Mouse (Mus musculus): ENCODE results near the gene Gm17783. TPM values are rescaled to one million over a fixed set of nuclear protein-coding genes. Genes with fewer than 3 reads are reported as not detected.
"Not testable (repeated sequence)": the region's sequence is repeated elsewhere in the genome, so short reads cannot be mapped to it uniquely, and the experiment has no call there.

Gene Gm17783
- polyA plus RNA-seq, 1 experiment from 2014 or later, result not detected

DNA sequence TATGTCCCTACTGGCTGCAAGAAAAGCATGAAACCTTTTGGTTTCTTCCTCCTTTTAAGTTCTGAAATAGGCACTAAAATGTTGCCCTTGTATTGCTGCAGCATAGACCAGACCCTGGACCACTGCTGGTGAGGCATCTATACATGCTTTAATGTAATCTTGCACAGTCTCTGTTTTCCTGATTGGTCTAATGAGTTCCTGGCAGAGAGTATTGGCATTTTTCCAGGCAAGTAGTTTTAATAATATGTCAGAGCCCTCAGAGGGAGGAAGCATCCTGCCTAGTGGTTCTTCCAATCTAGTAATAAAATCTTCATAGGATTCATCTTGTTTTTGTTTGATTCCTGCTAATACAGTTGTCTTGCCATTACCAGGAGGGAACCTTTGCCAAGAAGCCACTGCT is 54.9 kb downstream of the Gm17783 start:
- no peak; the same call in 1 of the 2 replicates for ATAC-seq (ENCODE audit: insufficient number of reproducible peaks, insufficient read depth, low FRiP score, low TSS enrichment)

DNA sequence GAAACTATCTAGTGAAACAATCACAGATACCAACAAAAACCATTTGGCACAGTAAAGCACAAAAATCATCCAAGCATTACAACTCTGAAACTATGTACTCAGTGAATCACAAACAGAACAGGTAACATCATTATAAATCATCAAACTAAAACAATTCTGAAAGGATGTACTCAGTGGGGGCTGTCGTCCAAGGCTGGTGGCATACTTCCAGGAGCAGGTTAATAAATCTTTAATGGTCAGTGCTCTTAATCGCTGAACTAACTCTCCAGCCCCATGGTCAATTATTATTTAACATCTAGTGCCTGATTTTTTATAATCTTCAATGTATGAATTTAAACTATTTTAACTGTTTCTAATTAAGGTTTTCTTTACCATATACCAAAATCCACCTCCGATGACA is 60.0 kb downstream of the Gm17783 start:
- not testable (repeated sequence) for H3K36me3 ChIP-seq; H3K4me1 ChIP-seq; H3K9me3 ChIP-seq; ATAC-seq (ENCODE audit: insufficient number of reproducible peaks, insufficient read depth, low FRiP score, low TSS enrichment); H3K27me3 ChIP-seq; H3K4me2 ChIP-seq (replicated peaks); H3K9ac ChIP-seq; H3K27ac ChIP-seq; H3K4me3 ChIP-seq
- 84% methylated on average over 3 of the region's 3 CpGs for WGBS

More for the DNA sequence above, 54.9 kb downstream of the Gm17783 start:
- no peaks in the 10 kb centered on the region for H3K4me1 ChIP-seq
- H3K4me3 ChIP-seq, result no peak overlapping the region
- no peaks in the 10 kb centered on the region for H3K9me3 ChIP-seq
- no peak overlapping the region for H3K9ac ChIP-seq
- H3K27ac ChIP-seq, result no peak overlapping the region
- no peaks in the 10 kb centered on the region for H3K27me3 ChIP-seq
- H3K36me3 ChIP-seq, result no peaks in the 10 kb centered on the region
- no peak overlapping the region for H3K4me2 ChIP-seq (replicated peaks)

Other genes starting within 250 kb of the Gm17783 start
- gene Cd200, start 123.0 kb downstream of the Gm17783 start, polyA plus RNA-seq (2016; fragmentation: Nextera tagmentation; extraction: Ambion mirVana), result 27.2 and 28.4 TPM in 2 replicates
- gene Gm609, start 39.1 kb downstream of the Gm17783 start, polyA plus RNA-seq (2016; fragmentation: Nextera tagmentation; extraction: Ambion mirVana), result not detected in 2 replicates
- gene Slc9c1, start 3.3 kb upstream of the Gm17783 start, polyA plus RNA-seq (2016; fragmentation: Nextera tagmentation; extraction: Ambion mirVana), result not detected in 2 replicates
- gene Gcsam, start 78.3 kb upstream of the Gm17783 start, polyA plus RNA-seq (2016; fragmentation: Nextera tagmentation; extraction: Ambion mirVana), result 0.11 and 0.26 TPM in 2 replicates
- gene BC016579, start 122.0 kb upstream of the Gm17783 start, polyA plus RNA-seq (2016; fragmentation: Nextera tagmentation; extraction: Ambion mirVana), result not detected in 2 replicates
- 0.22 and 0.29 TPM in 2 replicates for gene Tmprss7, start 161.6 kb upstream of the Gm17783 start, polyA plus RNA-seq (2016; fragmentation: Nextera tagmentation; extraction: Ambion mirVana)
- 60.2 and 81.5 TPM in 2 replicates for gene Tagln3, start 192.6 kb upstream of the Gm17783 start, polyA plus RNA-seq (2016; fragmentation: Nextera tagmentation; extraction: Ambion mirVana)
- gene Abhd10, start 210.9 kb upstream of the Gm17783 start, polyA plus RNA-seq (2016; fragmentation: Nextera tagmentation; extraction: Ambion mirVana), result 37.3 and 43.6 TPM in 2 replicates